Mouse (Mus musculus) effector memory CD4-positive, alpha-beta T cell, adult 5 months (primary cell): ENCODE measurements around the gene Intu. TPM values are rescaled to one million over a fixed set of nuclear protein-coding genes. Genes with fewer than 3 reads are reported as not detected.

ENCODE experiments used
- polyA plus RNA-seq: library from polyadenylated mRNA; unstranded; fragments of 100-300 nt; shearing (Covaris generic); gene quantifications from one replicate; pipeline ENCODE4 v1.2.1, GENCODE M21; 2017

Gene Intu
- 0.92 TPM for polyA plus RNA-seq

DNA sequence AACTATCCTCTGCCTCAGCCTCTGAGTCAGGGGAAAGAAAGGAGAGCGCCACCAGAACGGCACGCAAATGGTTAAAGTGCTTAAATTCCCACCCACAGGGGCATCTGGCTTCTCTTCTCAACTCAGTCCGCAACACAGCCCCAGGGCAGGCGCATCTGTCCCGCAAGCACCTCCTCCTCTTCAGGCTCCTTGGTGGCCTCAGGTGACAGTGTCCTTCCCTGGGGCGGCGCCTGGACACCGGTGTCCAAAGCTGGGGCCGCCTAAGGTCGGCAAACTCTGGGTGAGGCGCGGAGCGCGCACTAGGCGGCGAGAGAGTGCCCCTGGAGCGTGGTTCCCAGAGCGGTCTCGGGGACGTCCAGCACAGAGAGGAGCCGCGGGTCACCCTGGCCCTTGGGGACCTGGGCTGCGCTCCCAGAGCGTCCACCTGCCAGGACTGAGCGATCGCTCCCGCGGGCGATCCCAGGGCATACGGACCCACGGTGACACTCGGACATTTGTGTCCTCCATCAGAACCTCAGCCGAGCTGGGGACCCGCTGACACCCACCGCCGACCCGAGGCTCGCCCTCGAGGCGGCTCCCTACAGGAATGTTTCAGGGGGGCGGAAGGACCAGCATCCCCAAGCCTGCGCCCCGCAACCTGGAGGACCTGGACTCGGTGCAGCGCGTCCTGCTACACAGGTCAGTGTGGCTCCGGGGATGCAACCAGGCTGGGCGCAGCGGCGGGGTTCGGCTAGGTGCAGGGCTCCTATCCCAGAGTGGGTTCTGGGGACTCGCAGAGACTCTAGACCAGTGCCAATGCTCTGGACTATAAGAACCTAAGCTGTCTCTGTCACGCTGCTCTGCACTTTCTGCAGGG lies at the start of gene Intu:
TSS of gene Intu (plus strand) at position 1 of the 856 bp plus-strand sequence.

DNA sequence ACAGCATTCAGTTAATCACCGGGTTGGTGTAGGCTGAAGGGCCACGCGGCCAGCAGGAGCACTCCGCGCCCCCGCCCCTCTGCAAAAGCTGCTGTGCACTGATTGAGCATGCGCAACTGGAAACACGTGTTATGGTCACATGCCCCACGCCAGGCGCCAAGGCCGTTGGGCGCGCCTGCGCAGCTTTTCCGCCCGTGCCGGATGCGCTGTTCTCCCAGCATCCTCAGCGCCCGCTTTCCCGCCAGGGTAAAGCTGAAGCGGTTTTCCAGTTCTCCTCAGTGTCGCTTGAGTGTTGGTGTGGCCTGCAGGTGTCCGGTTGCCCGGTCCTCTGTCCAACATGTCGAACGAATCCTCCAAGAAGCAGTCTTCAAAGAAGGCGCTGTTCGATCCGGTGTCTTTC lies 177.6 kb downstream of the Intu start, which contains the start of gene Slc25a31:
TSS of gene Slc25a31 (plus strand) at position 201 of the 400 bp plus-strand sequence.

GRCm38 (mm10) chr3:40744024-40744835 lies 213.1 kb downstream of the Intu start, which contains the start of gene Hspa4l:
Gene Hspa4l (plus strand): TSS chr3:40744495.

Other genes with a start within 250 kb of the Intu start
- not detected for gene Slc25a31, start 177.6 kb downstream of the Intu start, polyA plus RNA-seq
- gene Hspa4l, start 213.2 kb downstream of the Intu start, polyA plus RNA-seq = 33.4 TPM